Mouse (Mus musculus) layer of hippocampus, adult 2 months (tissue): ENCODE measurements at regions not wholly inside any gene's neighbourhood (a gene's known extent, or its start where the extent isn't known, plus 50 kb on each side); places are given as distances from the start of the nearest gene placed in this dataset.

Experiments
- DNase-seq, 2 experiments: peaks; one replicate each; pipeline ENCODE4 v3.0.0; 2022; ENCODE audit warnings: low spot score in 2 of 2
- H3K27ac ChIP-seq: fragments of 200-600 bp; 2 replicates; pipeline ENCODE4 v1.8.1; 2022
- H3K4me3 ChIP-seq: fragments of 200-600 bp; 2 replicates; pipeline ENCODE4 v1.8.1; 2022; ENCODE audit warnings: mild to moderate bottlenecking
- CTCF ChIP-seq: fragments of 200-600 bp; conservative IDR thresholded peaks from 2 replicates; pipeline ENCODE4 v1.8.1; 2022; ENCODE audit warnings: antibody characterized with exemption, mild to moderate bottlenecking, moderate library complexity

DNA sequence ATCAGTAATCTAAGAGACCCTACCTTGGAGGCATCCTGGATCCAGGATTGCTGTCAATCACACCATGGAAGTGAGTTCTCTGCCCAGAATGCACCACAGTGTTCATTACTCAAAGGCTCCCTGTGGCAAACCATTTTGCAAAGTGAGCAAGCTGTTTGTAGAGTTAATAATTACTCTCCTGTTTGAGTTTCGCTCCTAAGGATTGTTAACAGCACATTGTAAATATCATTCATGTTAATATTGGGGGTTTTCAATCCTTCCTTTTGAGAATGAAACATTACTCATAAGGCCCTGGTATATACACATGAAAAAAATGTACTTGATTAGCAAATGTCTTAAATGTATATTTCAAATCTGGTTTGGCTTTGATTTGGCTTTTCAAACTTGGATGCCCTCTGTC is 58.1 kb upstream of the Clstn2 start:
- Histone ChIP-seq H3K4me3 (no peak overlapping the region), H3K27ac (no peak overlapping the region)
- TF ChIP-seq CTCF: no peak

DNA sequence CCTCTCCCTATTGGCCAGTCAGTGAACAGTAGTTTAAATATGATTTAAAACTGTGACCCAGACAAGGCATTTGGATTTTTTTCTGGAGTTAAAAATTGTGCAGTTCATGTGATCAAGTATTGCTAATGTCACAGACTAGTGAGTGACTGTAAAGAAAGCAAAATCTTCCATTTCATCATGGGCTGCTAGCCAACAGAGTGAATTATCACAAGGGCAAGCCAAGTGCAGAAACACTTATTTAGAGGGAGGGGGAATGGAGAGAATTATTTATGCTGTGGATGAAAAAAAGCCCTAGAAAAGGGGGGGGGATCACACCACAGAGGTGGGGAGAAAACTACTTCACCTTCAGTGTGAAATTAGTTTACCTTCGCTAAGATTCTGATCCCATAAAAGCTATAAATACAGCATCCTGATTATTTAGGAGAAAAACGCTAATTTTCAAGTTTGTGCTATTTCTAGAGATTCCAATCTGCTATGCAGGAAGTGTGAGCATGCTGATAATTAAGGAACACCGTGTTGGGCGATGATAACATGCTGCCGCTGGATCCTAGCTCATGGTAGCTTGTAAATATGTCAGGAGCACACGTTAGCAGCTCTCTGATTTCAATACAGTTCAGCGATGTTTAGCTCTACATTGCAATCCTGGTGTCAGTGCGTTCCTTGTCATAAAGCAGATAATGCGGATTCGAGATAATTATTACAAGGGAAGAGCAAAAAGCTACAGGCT is 62.2 kb upstream of the Clstn2 start:
- DNase-seq: peak in 1 of 2 experiments; percentile 3
- no peak for TF ChIP-seq CTCF
- Histone ChIP-seq H3K27ac (no peak overlapping the region), H3K4me3 (no peak overlapping the region)

More for the DNA sequence above, 58.1 kb upstream of the Clstn2 start:
- no peak for DNase-seq

DNA sequence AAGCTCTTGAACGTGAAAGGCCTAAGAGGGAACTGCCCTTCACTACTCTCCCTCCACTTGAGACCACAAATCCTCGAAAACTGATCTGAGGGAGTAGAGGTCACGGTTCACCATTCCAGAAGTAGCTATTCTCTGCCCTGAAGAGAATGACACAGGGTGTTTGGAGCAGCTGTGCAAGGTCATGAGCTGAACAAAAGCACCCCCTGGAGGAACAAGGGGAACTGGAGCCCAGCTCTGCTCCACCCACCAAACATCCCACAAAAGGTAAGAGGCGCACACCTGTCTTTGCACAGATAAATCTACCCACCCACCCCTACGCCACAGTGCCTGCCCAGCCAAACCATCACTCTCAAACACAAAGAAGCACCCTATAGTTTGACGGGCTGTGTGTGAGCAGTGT is 90.4 kb upstream of the Clstn2 start:
- Histone ChIP-seq H3K27ac (no peak overlapping the region), H3K4me3 (no peak overlapping the region)
- TF ChIP-seq CTCF: peak; percentile 54
- no peak for DNase-seq

DNA sequence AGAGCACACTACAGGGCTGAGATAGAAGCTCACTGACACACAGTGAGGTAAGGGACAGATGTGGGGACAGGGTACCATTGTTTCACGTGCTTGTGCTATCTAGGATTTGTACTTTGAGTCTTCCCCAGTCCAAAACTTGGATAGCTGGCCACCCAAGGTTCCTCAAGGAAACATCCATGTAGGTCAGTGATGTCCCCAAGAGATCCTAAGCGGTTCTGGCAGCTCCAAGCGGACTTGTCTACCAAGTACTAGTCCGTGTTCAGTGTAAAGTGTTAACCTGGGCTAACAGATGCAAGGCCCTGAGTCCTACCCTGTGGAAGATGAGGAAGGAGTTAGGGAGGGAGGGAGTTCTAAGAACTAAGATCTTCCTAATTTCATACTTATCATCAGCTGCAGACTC is 96.6 kb upstream of the Clstn2 start:
- Histone ChIP-seq H3K27ac (no peak overlapping the region), H3K4me3 (no peak overlapping the region)
- TF ChIP-seq CTCF: no peak
- no peak for DNase-seq

DNA sequence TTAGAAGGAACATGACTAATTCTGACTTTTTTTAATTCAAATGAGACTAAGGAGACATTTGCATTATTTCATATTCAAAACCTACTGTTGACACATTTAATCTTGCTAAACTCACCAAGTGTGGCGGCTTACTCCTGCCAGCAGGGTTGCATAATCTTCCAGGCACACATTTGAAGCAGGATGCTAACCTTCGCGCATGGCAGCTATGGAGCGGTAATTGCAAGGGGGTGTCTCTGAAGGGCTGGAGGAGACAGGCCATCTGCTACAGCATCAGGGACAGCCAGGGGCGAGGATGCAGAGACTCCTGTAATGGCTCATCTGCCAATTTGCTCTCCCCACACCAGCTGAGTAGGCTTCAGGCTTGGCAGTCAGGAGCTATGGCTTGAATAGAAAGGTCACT is 97.9 kb upstream of the Clstn2 start:
- Histone ChIP-seq H3K27ac (peak overlapping the region; percentile 78), H3K4me3 (no peak overlapping the region)
- DNase-seq: peak; percentile 75 to 92
- TF ChIP-seq CTCF: 0 out of 2 replicates have a peak, but pooled peaks have one; percentile 16

DNA sequence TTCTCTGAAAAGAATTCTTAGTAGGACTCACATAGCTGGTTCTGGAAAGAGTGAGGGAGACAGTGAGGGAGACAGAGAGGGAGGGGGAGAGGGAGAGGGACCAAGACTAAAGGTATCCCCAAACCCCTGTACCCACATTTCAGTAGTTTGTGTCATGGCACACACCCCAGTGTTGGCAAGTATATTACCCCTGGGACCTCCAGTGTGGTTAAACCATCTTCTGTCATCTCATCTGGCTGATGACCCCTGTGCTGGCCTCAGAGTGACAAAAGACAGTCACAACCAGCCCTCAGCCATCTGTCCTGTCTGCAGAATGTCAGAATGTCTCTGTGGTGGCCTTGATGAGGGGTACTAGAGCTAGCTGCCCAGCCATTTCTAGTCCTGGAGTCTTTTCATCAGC is 107.6 kb upstream of the Clstn2 start:
- no peak for TF ChIP-seq CTCF
- Histone ChIP-seq H3K27ac (no peak overlapping the region), H3K4me3 (no peak overlapping the region)
- DNase-seq: no peak

DNA sequence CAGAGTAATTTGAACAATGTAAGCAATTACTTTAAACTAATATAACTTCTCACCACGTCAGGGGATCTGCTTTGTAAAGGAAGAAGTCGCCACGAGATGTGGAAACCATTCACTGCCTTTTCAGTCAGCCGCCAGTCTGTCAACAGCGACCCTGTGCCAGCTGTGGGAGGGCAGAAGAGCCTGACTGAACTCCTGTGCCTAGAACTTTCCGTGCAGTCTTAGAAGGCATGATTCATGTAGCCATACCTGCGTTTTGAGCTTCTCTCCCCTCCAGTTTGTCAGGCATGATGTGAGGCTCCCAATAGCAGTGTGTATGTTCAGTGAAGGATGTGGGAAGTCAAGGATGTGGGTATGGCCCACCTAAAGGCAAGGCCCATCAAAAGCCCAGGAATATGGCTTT is 109.1 kb upstream of the Clstn2 start:
- no peak for TF ChIP-seq CTCF
- Histone ChIP-seq H3K27ac (no peak overlapping the region), H3K4me3 (no peak overlapping the region)
- no peak for DNase-seq

DNA sequence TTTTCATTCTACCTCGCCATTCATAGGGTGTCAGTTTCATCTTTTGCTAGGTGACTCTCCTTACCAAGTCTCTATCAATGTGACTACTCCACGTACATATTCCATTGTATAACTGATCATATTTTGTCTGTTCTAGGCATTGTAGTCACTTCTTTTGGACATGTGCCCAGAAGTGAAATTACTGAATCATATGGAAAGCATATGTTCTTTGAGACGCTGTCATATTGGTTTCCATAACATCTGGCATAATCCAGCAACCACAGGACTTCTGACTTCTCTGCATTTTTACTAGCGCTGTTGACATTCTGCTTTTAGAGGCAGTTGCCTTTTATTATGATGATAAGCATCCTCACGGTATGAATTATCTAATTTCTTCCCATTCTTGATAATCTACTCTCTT is 113.9 kb upstream of the Clstn2 start:
- no peak for TF ChIP-seq CTCF
- no peak for DNase-seq
- H3K4me3 ChIP-seq: no peak overlapping the region

DNA sequence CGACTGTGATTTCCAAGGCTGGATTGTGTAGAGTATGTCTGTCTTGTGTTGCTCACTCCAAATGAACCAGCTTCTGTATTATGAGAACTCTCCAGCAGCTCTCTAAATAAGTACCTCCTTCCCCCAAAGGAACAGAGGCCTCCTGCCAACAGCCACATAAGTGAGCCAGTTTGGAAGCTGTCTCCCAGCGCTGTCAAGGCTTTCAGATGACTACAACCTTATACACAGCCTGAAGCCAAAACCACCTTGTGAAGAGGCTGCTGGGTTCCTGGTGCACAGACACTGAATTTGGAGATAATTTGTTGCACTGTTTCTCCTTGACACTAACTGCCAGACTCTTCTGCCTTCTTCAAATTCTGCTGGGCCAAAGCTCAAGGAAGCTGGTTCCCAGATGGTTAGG is 125.4 kb upstream of the Clstn2 start:
- H3K27ac ChIP-seq: no peak overlapping the region
- TF ChIP-seq CTCF: no peak
- H3K4me3 ChIP-seq: no peak overlapping the region
- DNase-seq: peak in 1 of 2 experiments; percentile 5

More for the DNA sequence above, 113.9 kb upstream of the Clstn2 start:
- H3K27ac ChIP-seq: no peak overlapping the region

DNA sequence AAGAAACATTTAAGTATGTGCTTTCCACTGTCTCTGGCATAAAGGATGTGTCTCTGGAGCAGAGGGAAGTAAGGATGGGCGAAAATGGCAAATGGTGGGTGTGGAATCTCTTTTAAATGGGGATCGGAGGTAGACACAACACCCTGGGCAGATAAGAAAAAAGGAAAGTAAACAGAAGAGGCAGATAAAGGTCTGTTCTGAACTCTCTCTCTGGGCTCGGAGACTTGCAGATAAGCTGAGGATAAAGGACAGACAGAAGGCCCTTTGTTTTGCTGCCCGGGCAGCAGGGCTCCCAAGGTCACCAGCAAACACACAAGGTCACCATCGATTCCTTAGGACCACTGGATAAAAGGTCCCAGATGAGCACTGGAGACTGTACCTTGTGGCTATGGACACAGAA is 122.7 kb upstream of the Nmnat3 start:
- DNase-seq: no peak
- no peak for TF ChIP-seq CTCF
- no peak overlapping the region for H3K4me3 ChIP-seq
- H3K27ac ChIP-seq: no peak overlapping the region

DNA sequence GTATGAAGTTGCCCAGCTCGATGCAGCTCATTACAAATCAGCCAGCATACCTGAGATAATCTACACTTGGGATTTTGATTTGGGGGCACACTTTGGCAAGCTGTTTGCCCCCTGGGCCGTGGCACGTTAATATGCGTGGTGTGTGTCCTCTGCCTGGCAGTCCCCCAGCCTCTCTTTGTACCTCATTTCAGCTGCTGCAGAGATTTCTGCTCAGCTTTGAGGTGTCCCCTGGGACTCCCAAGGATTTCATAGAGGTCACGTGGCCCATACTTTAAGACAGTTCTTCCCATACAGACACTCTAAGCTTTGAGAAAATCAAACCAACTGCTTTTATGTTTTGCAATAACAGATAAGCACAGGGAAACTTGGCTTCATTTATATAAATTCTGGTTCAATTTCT is 113.2 kb upstream of the Nmnat3 start:
- DNase-seq: no peak
- TF ChIP-seq CTCF: no peak
- H3K4me3 ChIP-seq: no peak overlapping the region
- H3K27ac ChIP-seq: no peak overlapping the region

DNA sequence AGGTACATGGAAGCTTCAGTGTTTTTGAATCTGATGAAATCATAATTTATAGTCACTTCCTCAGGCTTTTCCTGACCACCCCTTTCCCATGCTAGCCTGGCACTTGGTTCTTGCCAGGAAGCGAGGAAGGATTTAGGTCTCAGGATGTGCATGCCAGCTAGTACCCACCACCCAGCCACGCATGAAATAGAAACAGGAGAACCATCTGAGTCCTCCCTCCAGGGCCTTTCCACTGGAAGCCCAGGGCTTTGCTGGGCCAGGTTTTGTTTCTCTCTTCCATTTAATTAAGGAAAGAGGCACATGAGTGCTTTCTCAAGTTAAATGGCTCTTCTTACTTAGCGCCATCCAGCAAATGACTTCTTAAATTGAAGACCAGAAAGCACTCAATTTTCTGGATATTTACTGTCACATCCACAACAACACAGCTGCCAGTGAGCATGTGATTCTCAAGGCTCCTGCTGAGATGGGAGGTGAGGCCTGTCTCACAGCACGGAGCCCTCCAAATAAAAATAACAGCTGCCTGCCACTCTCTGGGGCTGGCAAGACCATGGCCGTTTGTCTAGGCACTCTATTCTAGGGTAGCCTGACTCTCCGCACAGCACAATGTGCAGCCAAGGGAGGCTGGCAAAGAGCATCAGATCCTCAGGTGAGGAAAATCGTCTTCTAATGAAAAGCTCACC is 110.4 kb upstream of the Nmnat3 start:
- no peak for TF ChIP-seq CTCF
- DNase-seq: no peak
- H3K27ac ChIP-seq: no peak overlapping the region
- no peak overlapping the region for H3K4me3 ChIP-seq

DNA sequence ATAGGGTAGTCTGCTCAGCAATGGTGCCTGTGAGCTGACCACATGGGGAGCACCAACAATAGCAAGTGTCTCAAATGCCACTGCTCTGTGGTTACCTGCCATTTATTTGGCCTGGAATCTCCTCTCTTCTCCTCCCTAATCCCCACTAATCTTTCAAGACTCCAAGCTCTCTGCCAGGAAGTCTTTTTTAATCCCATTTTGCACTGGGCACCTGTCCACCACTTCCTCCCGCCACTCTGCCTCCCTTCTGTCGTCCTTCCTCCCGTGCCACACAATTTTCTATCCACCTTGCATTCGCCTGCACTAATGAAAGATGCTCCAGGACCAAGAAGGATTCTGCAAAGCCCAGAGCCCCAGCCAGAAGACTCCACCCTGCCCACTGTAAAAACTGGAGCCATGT is 106.5 kb upstream of the Nmnat3 start:
- no peak for DNase-seq
- no peak overlapping the region for H3K27ac ChIP-seq
- TF ChIP-seq CTCF: no peak

DNA sequence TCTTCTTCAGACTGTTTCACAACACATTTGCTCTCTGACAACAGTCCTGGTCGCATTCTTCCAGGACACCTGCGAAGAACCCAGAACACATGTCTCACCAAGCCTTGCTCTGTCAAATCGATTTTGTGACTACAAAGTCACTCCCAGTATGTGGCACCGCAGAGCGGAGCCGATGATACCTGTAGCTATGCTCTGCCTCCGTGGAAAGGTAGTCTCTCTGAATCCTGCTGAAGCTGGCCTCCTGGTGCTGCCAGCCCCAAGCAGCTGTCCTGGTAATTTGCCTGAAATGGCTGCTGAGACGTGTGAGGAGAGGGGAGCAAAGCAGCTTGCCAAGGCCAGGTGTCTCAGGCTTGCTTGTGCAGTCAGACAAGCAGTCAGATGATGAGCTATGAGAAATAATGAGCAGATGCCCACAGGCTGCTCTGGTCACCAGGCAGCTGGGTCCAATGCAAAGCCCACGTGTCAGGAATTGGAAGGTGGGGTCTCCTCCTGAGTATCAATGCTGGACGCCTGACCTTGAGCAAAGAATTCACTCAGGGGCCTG is 100.4 kb upstream of the Nmnat3 start:
- DNase-seq: no peak
- no peak for TF ChIP-seq CTCF
- Histone ChIP-seq H3K4me3 (no peak overlapping the region), H3K27ac (no peak overlapping the region)

More for the DNA sequence above, 106.5 kb upstream of the Nmnat3 start:
- H3K4me3 ChIP-seq: no peak overlapping the region
